Mouse (Mus musculus): ENCODE data around the gene Lyrm7.
"Not testable (repeated sequence)": the region's sequence is repeated elsewhere in the genome, so short reads cannot be mapped to it uniquely, and the experiment has no call there.

Gene Lyrm7

DNA sequence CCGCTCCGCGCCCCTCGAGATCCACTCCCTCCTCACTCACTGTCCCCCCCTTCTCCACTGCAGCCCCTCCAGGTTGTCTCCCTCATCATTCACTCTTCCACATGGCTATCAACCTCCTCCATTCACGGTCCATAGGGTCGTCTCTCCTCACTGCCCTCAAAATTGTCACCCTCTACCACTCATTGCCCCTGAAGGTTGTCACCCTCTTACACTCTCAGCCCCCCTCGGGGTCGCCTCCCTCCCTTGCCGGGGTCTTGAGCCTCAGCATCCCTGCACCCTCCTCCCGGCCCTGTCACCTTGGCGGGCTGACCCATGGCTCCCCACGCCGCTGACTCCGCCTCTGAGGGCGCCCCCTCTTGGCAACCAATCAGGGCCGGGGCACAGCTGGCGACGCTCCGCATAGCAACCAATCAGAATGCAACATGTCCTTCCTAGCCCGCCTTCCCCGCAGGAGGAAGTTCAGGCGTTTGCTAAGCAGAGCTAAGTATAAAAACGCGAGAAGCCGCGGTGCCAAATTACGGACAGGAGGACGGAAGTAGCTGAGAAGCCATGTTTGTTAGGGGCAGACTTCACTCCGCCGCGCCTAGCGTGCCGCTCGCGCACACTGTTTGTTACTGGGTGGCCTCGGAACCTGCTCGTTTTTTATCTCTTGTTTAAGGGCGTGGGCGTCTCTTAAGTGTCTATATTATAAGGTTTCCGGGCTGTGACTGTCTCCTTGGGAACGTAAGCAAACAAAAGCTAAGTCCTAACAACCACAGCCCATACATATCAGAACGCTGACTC, at the start of gene Lyrm7:
TSS of gene Lyrm7 (minus strand) at position 661 of the 783 bp plus-strand sequence.
- peak; percentile 97 for DNase-seq (ENCODE audit: low spot score)

DNA sequence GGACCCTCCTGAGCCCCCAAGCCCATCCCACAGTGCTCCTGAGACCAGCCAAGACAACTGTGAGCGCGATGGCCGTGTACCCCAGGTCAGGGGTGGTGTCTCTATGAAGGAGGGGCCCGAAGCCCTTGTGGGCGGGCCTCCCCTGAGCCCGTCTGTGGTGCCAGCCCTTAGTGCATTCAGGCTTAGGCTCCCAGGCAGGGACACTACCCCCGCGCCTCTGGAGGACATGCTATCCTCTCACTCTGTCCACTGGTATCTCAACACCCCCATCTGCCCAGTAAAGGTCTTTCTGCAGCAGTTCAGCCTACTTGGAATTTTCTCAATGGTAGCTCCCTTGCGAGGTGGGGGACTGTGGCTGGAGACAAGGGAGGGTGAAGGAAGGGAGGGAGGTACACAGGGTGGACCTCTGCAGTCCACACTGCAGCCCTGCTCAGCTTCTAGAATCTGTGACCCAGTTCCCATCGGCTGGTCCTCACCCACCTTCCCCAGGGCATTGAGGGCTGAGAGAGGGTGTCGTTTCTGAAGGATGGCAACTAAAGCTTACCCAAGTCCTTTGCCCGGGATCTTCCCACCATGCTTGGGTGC, 49.5 kb upstream of the Lyrm7 start:
- no peak for DNase-seq (ENCODE audit: low spot score)

DNA sequence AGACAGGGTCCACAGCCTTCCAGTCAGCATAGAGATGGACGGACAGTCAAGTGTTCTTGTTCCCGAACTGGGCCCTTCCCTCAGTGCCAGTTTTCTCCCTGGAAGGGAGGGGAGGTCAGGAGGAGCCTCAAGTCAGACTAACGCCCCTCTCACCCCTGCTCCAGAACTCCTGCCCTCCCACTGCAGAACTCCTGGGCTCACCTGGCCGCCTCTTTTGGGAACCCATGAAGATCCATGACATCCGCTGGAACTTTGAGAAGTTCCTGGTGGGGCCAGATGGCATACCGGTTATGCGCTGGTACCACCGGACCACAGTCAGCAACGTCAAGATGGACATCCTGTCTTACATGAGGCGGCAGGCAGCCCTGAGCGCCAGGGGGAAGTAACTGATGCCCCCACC, 48.6 kb upstream of the Lyrm7 start:
- no peak for DNase-seq (ENCODE audit: low spot score)

DNA sequence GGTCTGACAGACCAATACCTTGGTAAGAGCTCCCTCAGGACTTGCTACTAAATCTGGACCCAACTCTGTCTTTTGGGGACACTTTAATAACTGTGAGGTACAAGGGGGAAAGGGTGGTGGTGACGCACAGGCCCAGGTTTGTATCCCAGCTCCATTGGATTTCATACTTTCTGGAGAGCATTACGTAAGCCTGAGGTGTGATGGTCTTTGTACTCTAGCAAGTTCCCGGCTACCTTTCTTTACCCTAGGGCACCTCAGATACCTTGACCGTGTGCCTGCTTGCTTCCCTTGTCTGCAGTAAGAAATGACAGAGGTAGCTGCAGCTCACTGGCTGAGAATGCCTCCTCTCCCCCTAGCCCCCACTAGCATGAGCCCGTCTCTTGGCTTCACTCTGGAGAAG, 46.5 kb upstream of the Lyrm7 start:
- DNase-seq (ENCODE audit: low spot score) = no peak

DNA sequence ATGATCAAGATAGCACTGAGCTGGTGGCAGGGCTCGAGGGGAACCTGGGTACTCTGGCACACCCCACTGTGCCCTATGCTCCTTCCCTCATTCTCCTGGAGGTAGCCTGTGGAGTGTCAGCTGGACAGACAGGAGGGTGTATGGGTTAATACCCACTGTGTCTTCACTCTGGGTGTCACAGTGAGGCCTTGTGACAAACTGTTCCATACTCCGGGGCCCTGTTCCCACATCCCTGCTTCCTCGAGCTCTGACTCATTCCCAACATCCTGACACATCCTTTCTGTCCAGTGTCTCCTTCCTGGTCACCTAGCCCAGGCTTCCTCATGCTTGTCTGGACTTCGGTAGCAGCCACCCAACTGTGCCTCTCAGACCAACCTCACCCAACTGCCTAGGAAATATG, 45.8 kb upstream of the Lyrm7 start:
- DNase-seq (ENCODE audit: low spot score) = no peak

DNA sequence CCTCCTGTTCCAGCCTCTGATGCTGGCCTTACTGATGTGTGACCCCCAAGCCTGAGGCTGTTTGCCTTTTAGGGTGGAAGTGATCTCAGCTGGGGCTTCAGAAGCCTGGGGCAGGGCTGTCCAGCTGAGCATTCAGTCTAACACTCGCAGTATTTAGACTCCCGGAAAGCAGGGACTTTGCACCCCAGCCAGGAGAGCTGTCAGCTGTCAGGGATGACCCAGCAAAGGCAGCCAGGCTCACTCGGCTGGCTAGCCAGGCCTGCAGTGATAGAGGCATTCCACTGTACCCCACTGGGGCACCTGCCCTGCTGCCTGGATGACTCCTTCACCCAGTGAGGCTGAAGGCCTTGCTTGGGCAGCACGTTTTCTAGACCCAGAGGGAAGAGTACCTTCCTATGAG, 45.2 kb upstream of the Lyrm7 start:
- DNase-seq (ENCODE audit: low spot score) = no peak

DNA sequence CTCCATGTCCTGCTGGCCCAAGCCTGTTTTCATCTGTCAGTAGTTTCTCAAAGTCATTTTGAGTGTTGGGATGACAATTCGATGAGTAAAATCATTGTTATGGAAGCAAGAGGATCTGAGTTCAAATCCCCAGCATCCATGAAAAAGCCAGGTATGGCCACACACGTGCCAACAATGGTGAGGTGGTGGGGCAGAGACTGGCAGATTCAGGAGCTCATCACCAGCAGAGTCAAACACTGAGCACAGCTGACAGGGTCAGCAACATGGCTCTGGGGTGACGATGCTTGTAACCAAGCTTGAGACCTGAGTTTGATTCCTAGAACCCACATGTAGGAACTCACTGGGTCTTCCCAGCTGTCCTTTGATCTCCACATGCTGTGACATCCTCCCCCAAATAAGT, 44.4 kb upstream of the Lyrm7 start:
- DNase-seq (ENCODE audit: low spot score) = no peak

DNA sequence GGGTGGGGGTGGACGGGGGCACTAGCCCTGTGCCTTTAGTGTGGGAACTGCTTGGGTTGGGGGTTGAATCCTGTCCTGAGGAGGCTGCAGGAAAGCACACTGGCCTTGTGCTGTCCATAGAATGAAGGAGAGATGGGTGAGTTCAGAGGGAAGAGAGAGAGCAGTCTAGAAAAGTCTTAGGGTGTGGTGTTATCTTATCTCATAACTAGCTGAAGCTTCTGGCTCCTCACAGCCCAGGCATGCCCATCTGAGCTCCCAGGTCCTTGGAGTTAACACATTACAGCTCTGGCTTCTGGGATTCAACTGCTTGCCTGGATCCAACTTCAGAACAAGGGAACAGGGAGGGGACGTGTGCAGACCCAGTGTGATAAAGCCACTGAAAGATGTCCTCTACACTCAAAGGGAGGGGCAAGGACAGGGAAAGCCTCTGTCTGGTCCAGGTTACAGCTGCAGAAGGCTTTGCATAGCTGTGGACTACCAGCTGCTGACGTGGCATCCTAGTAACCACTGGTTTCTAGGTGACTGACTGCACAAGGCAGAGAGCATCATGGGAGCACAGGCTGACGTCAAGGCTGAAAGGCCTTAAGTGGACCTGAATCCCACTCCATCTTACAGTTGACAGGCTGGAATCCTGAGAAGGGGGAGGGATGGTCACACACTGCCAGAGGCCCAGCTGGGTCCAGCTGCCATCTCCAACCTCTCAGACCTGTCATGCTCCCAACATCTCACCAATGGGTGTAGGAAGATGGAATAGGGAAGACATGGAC, 43.4 kb upstream of the Lyrm7 start:
- no peak for DNase-seq (ENCODE audit: low spot score)

DNA sequence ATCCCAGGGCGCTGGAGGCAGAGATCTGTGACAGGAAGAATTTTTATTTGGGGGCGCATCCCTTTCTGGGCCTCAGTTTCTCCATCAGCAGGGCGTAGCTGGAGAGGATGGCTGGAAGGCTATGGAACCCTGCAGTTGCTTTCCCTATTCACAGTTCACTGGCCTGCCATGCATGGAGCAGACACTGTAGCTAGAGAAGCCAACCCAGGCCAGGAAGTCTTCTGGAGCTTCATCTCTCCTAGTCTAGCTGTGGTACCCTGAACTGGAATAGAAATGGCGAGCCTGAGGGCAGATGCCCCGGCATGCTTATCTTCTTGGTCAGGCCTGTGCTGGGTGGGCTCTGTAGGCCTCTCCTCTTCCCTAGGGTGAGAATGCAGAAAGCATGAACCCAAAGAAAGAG, 42.6 kb upstream of the Lyrm7 start:
- no peak for DNase-seq (ENCODE audit: low spot score)

DNA sequence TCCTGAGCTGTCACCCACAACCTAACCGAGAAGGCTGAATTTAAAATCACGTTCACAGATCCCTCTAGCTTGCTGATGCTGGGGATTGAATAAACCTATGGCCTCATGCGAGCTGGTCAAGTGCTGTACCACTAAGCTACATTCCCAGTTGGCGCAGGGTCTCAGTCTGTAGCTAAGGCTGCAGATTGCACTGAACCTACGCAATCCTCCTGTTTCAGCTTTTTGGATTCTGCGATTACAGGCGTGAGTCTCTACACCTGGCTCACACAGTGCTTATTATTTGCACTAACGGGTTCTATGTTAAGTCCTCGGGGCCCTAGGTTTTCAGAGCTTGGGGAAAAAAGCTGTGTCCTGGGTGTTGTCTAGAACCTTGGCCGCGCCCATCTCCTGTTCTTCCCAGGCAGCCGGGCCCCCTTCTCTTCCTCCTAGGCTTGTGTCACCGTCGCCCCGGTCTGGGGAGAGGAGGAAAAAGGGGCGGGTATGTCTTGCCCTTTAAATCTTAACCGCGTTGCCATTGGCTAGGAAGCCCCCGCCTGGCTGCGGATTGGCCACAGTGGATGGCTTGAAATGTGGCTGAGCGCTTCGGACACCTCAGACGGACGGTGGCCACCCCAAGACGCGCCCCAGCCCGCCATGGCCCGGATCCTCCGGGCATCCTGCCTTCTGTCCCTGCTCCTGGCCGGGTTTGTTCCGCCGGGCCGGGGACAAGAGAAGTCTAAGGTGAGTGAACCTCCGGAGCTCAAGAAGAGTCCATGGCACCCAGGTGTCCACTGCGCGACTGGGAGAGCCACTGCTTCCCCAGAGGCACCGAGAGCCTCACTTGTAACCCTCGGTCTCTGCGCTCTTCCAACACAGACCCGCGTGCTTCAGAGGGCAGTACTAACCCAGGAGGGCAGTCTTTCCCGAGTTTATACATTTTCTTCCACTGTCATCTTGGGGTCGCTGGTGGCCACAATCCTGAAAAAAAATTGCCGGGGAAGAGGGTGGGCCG, 41.9 kb upstream of the Lyrm7 start, which contains the start of gene Gpx3:
TSS of gene Gpx3 (plus strand) at position 121 of the 991 bp plus-strand sequence.
- peak; percentile 79 for DNase-seq (ENCODE audit: low spot score)

DNA sequence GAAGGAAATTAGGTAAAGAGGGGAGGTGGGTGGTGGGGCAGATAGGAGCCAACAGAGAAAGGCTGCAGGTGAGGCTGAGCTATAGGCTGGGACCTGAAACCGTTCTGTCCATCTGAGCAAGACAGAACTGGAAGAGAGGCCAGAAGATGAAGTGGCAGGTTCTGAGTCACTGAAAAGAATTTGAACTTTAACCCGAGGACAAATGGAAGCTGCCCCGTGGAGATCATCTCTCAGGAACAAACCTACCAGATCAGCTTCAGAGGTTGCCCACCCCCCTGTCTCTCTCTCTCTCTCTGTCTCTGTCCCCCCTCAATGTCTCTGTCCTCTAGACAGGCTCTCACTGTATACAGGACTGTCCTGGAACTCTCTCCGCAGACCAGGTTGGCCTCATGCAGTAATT, 38.9 kb upstream of the Lyrm7 start:
- DNase-seq (ENCODE audit: low spot score) = no peak

DNA sequence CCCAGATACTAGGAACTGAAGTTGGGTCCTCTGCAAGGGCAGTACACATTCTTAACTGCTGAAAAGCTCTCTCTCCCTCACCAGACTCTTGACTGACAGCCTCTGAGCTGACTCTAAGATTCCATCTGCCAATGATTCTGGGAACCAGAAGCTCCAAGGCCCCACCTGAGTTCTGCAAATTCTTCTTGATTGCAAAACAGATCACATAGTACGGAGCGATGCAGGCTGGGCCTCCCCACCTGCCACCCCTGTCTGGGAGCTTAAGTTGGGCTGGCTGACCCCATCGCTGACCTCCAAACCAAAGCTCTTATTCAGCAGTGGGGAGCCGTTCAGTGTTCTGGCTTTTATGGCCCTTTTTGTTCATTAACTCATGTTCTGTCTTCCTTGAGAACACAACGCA, 36.8 kb upstream of the Lyrm7 start:
- DNase-seq (ENCODE audit: low spot score) = no peak

DNA sequence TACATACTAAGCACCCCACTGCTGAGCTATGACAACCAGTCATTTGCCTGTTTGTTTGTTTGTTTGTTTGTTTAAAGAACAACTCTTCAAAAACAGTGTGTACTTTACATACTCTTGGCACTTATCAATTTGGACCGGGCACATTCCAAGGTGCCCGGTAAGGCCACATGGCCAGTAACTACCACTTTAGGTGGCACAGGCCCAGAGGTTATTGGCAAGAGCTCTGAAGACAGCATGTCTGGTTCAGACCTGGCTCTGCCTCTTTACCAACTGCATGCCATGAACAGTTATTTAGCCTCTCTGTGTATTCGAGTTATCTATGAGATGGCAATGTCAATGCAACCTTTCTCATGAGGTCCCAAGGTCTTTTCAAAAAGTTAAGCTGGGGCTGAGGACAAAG, 35.9 kb upstream of the Lyrm7 start:
- not testable (repeated sequence) for DNase-seq (ENCODE audit: low spot score)

DNA sequence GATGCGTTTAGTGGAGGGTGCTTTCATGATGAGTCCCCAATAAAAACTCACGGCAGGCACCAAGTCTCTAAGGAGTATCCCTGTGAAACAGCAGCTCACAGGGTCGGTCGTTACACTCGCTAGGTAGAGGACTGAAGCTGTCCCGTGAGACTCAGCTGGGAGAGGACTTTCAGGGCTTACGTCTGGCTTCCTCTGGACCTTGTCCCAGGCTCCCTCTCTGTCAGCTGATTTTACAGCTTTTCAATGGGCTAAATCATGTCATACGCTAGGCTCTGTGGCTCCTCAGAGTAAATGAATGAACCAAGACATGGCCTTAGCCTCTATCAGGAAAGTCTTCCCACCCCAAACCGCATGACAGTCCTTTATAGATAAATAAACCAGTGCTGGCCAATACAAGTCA, 33.9 kb upstream of the Lyrm7 start:
- no peak for DNase-seq (ENCODE audit: low spot score)

DNA sequence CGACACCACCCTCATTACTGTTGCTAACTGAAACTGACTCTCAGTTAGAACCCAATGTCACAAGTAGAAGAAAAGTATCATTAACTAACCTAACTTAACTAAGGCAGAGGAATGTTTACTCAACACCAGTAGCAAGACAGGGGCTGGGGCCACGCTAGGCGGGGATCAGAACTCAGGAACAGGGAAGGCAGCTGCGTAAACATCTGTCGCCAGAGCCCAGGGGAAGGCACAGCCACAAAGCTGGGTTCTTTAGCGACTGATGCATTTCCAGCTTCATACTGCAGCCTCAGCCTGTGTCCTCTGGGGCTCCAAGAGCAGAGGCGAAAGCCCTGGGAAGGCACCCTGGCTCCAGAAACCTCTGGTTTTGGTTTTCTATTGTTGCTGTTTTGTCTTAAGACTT, 31.4 kb upstream of the Lyrm7 start:
- no peak for DNase-seq (ENCODE audit: low spot score)

DNA sequence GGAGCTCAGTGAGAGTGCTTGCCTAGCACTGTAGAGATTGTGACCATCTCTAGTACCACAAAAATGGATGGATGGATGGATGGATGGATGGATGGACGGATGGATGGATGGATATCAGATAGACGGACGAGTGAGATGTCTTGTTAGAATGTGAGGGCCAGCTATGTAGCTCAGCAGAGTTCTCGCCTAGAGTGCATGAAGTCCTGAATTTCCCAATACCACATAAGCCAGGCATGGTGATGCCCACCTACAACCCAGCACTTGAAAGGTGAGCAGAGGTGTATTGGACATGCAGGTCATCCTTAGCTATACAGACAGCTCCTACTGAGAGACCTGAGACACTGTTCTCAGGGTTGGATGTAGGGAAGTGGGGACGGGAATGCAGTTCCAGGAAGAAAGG, 30.6 kb upstream of the Lyrm7 start:
- no peak for DNase-seq (ENCODE audit: low spot score)

DNA sequence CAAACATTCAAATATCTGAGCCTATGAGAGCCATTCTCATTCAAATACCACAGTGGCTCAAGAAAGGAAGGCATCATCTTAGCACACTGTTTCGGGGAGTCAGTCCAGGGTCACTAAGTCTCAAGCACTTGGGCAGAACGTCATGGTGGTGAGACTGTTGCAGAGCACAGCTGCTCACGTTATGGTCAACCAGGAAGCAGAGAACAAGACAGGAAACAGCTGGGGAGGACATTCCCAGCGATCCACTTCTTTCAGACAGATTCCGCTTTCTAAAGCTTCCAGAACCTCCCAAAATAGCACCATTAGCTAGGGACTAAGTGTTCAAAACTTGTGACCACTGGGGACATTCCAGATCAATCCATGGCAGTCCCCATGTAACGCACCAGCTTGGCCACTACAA, 27.2 kb upstream of the Lyrm7 start:
- no peak for DNase-seq (ENCODE audit: low spot score)

DNA sequence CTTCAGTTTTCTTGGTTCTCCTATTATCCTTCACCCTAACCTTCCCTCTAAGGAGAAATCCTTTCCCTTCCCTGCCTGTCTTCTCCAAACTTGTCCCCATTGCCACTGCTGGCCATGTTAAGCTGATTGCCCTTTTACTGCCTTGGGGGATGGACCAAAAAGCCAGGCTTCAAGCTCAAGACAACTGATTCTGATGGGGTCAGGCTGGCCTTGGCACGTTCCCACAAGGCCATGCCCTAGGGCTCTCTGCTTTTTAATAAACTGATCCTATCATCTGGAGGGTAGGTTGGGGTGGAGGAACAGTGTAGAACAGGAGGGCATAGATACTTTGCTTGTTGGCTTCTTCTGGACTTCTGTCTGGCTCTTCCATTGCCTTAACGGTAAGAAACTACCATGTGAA, 24.7 kb upstream of the Lyrm7 start:
- DNase-seq (ENCODE audit: low spot score) = peak; percentile 59

DNA sequence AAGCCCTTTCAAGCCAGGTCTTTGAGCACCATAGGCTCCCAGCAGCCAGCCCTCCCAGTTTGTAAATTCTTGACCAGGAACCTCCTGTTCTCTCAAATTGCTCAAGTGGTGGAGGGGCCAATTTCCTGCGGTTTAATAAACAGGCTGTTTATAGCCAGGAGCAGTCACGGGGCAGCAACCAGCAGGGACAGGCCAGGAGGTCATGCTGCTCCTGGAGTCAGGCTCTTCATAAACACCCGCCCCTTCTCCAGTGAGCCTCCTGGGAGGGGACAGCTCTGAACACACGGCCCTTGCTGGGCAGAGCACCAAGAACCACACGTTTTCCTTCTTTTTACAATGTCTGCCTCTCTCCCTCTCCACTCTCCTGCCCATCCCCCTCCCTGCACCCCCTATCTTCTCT, 24.2 kb upstream of the Lyrm7 start:
- DNase-seq (ENCODE audit: low spot score) = peak; percentile 83

DNA sequence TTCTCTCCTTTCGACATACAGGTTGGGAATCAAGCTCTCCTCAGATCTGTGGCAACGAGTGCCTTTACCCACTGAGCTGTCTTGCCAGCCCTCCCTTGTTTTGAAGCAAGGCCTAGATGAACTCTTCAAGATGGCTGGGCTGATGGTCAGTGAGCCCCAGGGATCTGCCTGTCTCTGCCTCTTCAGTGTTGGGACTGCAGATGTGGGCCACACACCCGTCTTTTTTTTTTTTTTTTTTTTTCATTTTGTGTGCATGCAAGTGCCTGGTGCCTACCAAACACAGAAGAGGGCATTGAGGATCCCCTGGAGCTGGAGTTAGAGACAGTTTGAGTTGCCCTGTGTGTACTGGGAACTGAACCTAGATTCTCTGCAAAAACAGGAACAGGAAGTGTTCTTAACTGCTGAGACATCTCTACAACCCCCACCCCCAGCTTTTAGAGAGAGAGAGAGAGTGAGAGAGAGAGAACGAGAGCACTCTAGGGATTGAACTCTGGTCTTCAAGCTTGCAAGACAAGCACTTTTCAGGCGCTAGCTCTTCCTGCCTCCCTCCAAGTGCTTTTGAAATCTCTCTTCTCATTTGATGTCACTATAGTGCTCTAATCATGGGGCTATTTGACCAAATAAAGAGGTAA, 23.6 kb upstream of the Lyrm7 start:
- no peak for DNase-seq (ENCODE audit: low spot score)

DNA sequence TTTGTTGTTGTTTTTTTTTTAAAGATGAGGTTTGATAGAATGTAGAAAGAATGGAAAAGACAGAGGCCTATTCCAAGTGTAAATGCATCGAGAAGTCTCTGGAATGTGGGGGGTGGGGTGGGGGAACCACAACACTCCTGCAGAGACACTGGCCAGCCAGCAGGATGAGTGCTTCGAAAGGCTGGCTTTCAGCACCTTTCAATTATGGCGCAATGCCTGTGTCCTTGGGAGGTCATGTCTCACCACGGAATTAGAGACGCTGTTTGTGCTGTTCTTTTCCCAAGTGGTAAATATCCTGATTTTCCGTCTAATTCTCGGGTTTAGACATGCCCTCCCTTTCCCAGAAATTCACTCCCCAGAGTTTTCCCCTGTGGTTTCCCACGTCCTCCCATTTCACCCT, 22.0 kb upstream of the Lyrm7 start:
- peak; percentile 69 for DNase-seq (ENCODE audit: low spot score)

Data from ovary, adult 18-20 months (tissue).